Mouse (Mus musculus) lung, postnatal 0 days (tissue): ENCODE data around the gene Vdac1.

ENCODE experiments used
- CTCF ChIP-seq: IDR thresholded peaks from 2 replicates; pipeline ENCODE4 v1.5.1; 2016; ENCODE audit warnings: antibody characterized with exemption, mild to moderate bottlenecking
- EP300 ChIP-seq: IDR thresholded peaks from 2 replicates; pipeline ENCODE4 v1.6.1; 2016; ENCODE audit warnings: antibody characterized with exemption, mild to moderate bottlenecking, control low read depth

DNA sequence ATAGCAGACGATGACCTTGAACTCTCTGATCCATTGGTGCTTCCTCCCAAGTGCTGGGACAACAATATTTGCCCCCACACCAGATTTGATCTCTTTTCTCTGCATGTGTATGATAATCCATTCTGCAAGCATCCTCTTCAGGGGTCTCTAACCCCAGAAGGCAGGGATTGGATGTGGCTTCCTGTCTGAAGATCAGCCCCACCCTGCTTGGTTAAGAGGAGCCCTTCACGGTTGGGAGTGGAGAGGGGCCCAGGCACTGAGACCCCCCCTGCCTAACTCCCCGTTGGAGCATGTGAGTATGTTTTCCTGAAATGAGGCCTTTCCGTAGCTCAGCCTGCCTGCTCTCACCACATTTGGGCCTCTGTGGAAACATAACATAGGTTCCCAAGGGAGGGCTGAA, 41.0 kb upstream of the Vdac1 start:
- TF ChIP-seq CTCF (no peak), EP300 (no peak)
